Mouse (Mus musculus): ENCODE data around the gene Spred2. TPM values are rescaled to one million over a fixed set of nuclear protein-coding genes. Genes with fewer than 3 reads are reported as not detected.

The Spred2 gene
- polyA plus RNA-seq, 1 experiment from 2014 or later = 8.5 TPM

- WGBS = 34% methylated on average over 9 of the region's 9 CpGs
- no peaks in the 10 kb centered on the region for H3K27me3 ChIP-seq (ENCODE audit: insufficient read depth, low read length)
- TF ChIP-seq CTCF (IDR thresholded peaks at IDR 0.05; ENCODE audit: low read depth) = no peak
- H3K9ac ChIP-seq (ENCODE audit: low read depth, low read length) = no peak overlapping the region
- H3K27ac ChIP-seq = peak overlapping the region; percentile 44; the same call in 1 of the 2 replicates
- H3K4me2 ChIP-seq (ENCODE audit: low read length) = no peak overlapping the region
- no peak overlapping the region for H3K4me3 ChIP-seq (replicated peaks; ENCODE audit: low read depth, low read length)
- peaks cover 8% of the 10 kb centered on the region; the same call in 1 of the 2 replicates for H3K4me1 ChIP-seq (replicated peaks; ENCODE audit: insufficient read depth, low read length)
- ATAC-seq (replicated peaks; ENCODE audit: low FRiP score, low read depth) (no peak; the same call in 1 of the 2 replicates), DNase-seq (ENCODE audit: low spot score) (peak; percentile 45)
- H3K36me3 ChIP-seq (ENCODE audit: insufficient read depth, low read length) = no peaks in the 10 kb centered on the region
- H3K9me3 ChIP-seq (replicated peaks; ENCODE audit: low read length) = no peaks in the 10 kb centered on the region
Observed at GRCm38 (mm10) chr11:19917381-19918245, 6.6 kb upstream of the Spred2 start.

- WGBS = 53% methylated on average over 2 of the region's 2 CpGs
- Histone ChIP-seq H3K9me3 (replicated peaks; ENCODE audit: low read length) (no peaks in the 10 kb centered on the region), H3K27ac (no peak overlapping the region), H3K4me1 (replicated peaks; ENCODE audit: insufficient read depth, low read length) (peaks cover 8% of the 10 kb centered on the region; the same call in 1 of the 2 replicates), H3K27me3 (ENCODE audit: insufficient read depth, low read length) (no peaks in the 10 kb centered on the region), H3K4me2 (ENCODE audit: low read length) (no peak overlapping the region), H3K36me3 (ENCODE audit: insufficient read depth, low read length) (no peaks in the 10 kb centered on the region), H3K9ac (ENCODE audit: low read depth, low read length) (no peak overlapping the region), H3K4me3 (replicated peaks; ENCODE audit: low read depth, low read length) (no peak overlapping the region)
- DNase-seq (ENCODE audit: low spot score) = no peak
- TF ChIP-seq CTCF (IDR thresholded peaks at IDR 0.05; ENCODE audit: low read depth) = no peak
- no peak for ATAC-seq (replicated peaks; ENCODE audit: low FRiP score, low read depth)
Observed at GRCm38 (mm10) chr11:19918246-19918540, 6.0 kb upstream of the Spred2 start.

- no peaks in the 10 kb centered on the region for H3K36me3 ChIP-seq (ENCODE audit: insufficient read depth, low read length)
- H3K27ac ChIP-seq = peak overlapping the region; percentile 95
- ATAC-seq (replicated peaks; ENCODE audit: low FRiP score, low read depth) (no peak), DNase-seq (ENCODE audit: low spot score) (no peak)
- TF ChIP-seq CTCF (IDR thresholded peaks at IDR 0.05; ENCODE audit: low read depth) = no peak
- no peaks in the 10 kb centered on the region for H3K27me3 ChIP-seq (ENCODE audit: insufficient read depth, low read length)
- 5% methylated on average over 6 of the region's 6 CpGs for WGBS
- H3K9me3 ChIP-seq (replicated peaks; ENCODE audit: low read length) = no peaks in the 10 kb centered on the region
- H3K4me2 ChIP-seq (ENCODE audit: low read length) = peak overlapping the region; percentile 69
- peak overlapping the region; percentile 58 for H3K4me3 ChIP-seq (replicated peaks; ENCODE audit: low read depth, low read length)
- peaks cover 8% of the 10 kb centered on the region; the same call in 1 of the 2 replicates for H3K4me1 ChIP-seq (replicated peaks; ENCODE audit: insufficient read depth, low read length)
- no peak overlapping the region for H3K9ac ChIP-seq (ENCODE audit: low read depth, low read length)
Observed at GRCm38 (mm10) chr11:19919460-19919784, 4.8 kb upstream of the Spred2 start.

- Histone ChIP-seq H3K27ac (peak overlapping the region; percentile 95), H3K27me3 (ENCODE audit: insufficient read depth, low read length) (no peaks in the 10 kb centered on the region), H3K9ac (ENCODE audit: low read depth, low read length) (peak overlapping the region; percentile 73), H3K4me2 (ENCODE audit: low read length) (peak overlapping the region; percentile 69), H3K9me3 (replicated peaks; ENCODE audit: low read length) (no peaks in the 10 kb centered on the region), H3K4me3 (replicated peaks; ENCODE audit: low read depth, low read length) (peak overlapping the region; percentile 58), H3K4me1 (replicated peaks; ENCODE audit: insufficient read depth, low read length) (peaks cover 8% of the 10 kb centered on the region; the same call in 1 of the 2 replicates), H3K36me3 (ENCODE audit: insufficient read depth, low read length) (no peaks in the 10 kb centered on the region)
- under 1% methylated on average over 67 of the region's 70 CpGs for WGBS
- peak; percentile 93 for DNase-seq (ENCODE audit: low spot score)
- ATAC-seq (replicated peaks; ENCODE audit: low FRiP score, low read depth) = peak; percentile 56
- peak; percentile 68 for TF ChIP-seq CTCF (IDR thresholded peaks at IDR 0.05; ENCODE audit: low read depth)
Observed at GRCm38 (mm10) chr11:19919785-19920671, 4.1 kb upstream of the Spred2 start.

GRCm38 (mm10) chr11:19921723-19922122 lies 2.5 kb upstream of the Spred2 start:
- ATAC-seq (replicated peaks; ENCODE audit: low FRiP score, low read depth) (no peak), DNase-seq (ENCODE audit: low spot score) (no peak)
- Histone ChIP-seq H3K27ac (no peak overlapping the region), H3K4me1 (replicated peaks; ENCODE audit: insufficient read depth, low read length) (peaks cover 12% of the 10 kb centered on the region; the same call in 1 of the 2 replicates), H3K9ac (ENCODE audit: low read depth, low read length) (no peak overlapping the region), H3K4me3 (replicated peaks; ENCODE audit: low read depth, low read length) (no peak overlapping the region), H3K9me3 (replicated peaks; ENCODE audit: low read length) (no peaks in the 10 kb centered on the region), H3K36me3 (ENCODE audit: insufficient read depth, low read length) (no peaks in the 10 kb centered on the region), H3K4me2 (ENCODE audit: low read length) (no peak overlapping the region), H3K27me3 (ENCODE audit: insufficient read depth, low read length) (no peaks in the 10 kb centered on the region)
- WGBS = 93% methylated on average over 1 of the region's 1 CpGs
- no peak for TF ChIP-seq CTCF (IDR thresholded peaks at IDR 0.05; ENCODE audit: low read depth)

- no peaks in the 10 kb centered on the region for H3K9me3 ChIP-seq (replicated peaks; ENCODE audit: low read length)
- no peak overlapping the region for H3K4me2 ChIP-seq (ENCODE audit: low read length)
- no peak for DNase-seq (ENCODE audit: low spot score)
- ATAC-seq (replicated peaks; ENCODE audit: low FRiP score, low read depth) = no peak
- no peak overlapping the region for H3K27ac ChIP-seq
- no peak overlapping the region for H3K9ac ChIP-seq (ENCODE audit: low read depth, low read length)
- no peak for TF ChIP-seq CTCF (IDR thresholded peaks at IDR 0.05; ENCODE audit: low read depth)
- no peak overlapping the region for H3K4me3 ChIP-seq (replicated peaks; ENCODE audit: low read depth, low read length)
- H3K4me1 ChIP-seq (replicated peaks; ENCODE audit: insufficient read depth, low read length) = peaks cover 10% of the 10 kb centered on the region; the same call in 1 of the 2 replicates
- 95% methylated on average over 4 of the region's 4 CpGs for WGBS
- no peaks in the 10 kb centered on the region for H3K27me3 ChIP-seq (ENCODE audit: insufficient read depth, low read length)
- no peaks in the 10 kb centered on the region for H3K36me3 ChIP-seq (ENCODE audit: insufficient read depth, low read length)
Observed at GRCm38 (mm10) chr11:19922208-19922607, 2.0 kb upstream of the Spred2 start.
